Mouse (Mus musculus) right cerebral cortex, postnatal 25 days (tissue): ENCODE measurements around the gene Ankrd13d.
"Not testable (repeated sequence)": the region's sequence is repeated elsewhere in the genome, so short reads cannot be mapped to it uniquely, and the experiment has no call there.

Experiments
- DNase-seq: peaks from one replicate; pipeline ENCODE4 v3.0.0; 2022

Ankrd13d gene

DNA sequence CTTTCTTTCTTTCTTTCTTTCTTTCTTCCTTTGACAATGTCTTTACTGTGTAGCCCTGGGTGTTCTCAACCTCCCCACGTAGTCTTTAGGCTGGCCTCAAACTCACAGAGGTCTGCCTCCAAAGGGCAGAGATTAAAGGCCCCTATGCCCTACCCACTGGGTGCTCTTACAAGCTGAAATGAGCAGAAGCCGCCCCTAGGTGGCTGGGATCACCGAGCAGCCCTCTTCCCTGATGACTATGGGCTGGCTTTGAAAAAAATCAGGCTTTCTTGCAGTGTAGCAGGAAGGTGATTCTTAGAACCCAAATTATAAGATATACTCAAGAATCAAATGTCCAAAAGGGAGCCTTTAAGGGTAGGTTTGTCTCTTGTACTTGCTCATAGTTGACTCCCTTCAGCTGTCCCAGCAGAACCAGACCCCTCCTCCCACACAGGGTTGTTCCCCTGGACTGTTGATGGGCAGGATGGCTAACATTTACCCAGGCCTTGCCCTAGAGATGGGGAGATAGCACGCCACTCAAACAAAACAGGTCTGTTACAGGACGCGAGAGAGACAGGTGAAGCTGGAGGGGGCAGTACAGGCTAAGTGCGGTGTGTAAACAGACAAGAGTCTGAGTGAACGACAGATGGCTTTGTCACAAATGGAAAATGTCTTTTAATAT lies 21.8 kb downstream of the Ankrd13d start:
- DNase-seq: no peak

GRCm38 (mm10) chr19:4257897-4258252 lies 25.1 kb downstream of the Ankrd13d start:
- DNase-seq: no peak

DNA sequence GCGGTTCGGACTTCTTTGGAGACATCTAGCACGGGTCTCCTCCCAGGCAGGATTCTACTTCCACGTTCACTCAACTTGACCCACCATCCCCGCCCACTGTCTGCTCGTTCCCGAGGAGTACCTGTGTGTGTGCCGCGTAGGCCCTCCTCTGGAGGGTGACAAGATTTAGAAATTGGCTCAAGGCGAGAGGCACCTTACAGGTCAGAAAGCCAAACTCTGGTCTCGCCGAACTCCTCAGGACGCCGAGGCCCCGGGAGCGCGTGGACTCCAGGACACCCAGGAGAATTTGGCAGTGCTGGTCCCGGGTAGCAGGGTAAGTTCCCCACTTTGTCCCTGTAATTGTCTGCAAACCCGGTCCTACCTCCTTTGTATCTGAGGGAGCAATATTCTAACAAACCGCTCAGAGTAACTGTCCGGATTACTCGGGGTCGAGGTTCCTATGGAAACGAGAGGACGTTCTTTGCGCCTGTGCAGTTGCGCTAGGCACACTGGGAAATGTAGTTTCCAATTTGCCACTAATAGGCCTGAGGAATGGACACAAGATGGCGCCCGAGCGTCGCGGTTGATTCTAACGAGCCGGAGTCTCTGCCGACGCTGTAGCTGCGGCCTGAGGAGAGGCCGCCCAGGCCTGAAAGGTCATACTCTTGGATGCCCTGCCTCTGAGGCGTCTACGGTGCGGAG lies 25.6 kb downstream of the Ankrd13d start:
- DNase-seq: peak; percentile 86

- DNase-seq: no peak
Observed at GRCm38 (mm10) chr19:4255583-4256162, 27.3 kb downstream of the Ankrd13d start.

- DNase-seq: no peak
Observed at GRCm38 (mm10) chr19:4254230-4254629, 28.7 kb downstream of the Ankrd13d start.

GRCm38 (mm10) chr19:4248683-4249082 lies 34.3 kb downstream of the Ankrd13d start:
- DNase-seq: not testable (repeated sequence)

- DNase-seq: no peak
Observed at GRCm38 (mm10) chr19:4247010-4247409, 35.9 kb downstream of the Ankrd13d start.

GRCm38 (mm10) chr19:4244775-4245174 lies 38.2 kb downstream of the Ankrd13d start:
- DNase-seq: no peak

DNA sequence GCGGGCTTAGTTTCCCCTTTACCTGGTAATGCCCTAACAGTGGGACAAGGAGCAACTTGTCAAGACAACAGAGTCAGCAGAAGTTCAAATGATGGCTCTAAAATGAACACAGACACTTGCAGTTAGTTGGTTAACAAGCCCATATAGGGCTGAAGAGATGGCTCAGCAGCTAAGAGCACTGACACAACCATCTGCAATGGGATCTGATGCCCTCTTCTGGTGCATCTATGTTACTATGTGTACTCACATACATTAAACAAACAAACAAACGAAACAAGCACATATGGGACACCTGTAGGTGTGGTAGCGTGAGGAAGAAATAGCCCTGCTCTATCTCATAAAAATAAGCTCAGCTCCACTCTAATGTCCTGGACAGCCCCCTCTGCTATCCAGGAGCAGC lies 40.5 kb downstream of the Ankrd13d start:
- no peak for DNase-seq

- no peak for DNase-seq
Observed at GRCm38 (mm10) chr19:4240247-4240668, 42.7 kb downstream of the Ankrd13d start.

DNA sequence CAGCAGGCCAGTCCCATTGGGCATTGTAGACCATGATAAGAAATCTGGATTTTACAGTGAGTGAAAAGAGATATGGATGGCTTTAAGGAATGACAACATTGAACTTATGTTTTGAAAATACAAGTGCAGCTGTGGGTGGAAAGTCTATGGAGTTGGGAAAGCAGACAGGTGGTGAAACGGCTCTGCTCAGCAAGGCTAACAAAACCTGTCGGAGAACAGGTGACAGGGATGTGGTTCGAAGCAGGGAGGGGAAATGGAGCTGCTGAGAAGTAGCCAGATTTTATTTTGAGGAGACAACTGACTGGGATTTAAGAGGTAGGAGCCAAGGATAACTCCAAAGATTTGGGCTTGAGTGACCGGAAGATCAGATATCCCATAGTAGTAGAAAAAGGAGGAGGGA lies 48.4 kb downstream of the Ankrd13d start:
- DNase-seq: no peak

- no peak for DNase-seq
Observed at GRCm38 (mm10) chr19:4232651-4233050, 50.3 kb downstream of the Ankrd13d start.

GRCm38 (mm10) chr19:4232186-4232572 lies 50.8 kb downstream of the Ankrd13d start:
- DNase-seq: no peak

GRCm38 (mm10) chr19:4231253-4232185 lies 51.4 kb downstream of the Ankrd13d start, which contains the start of gene Pold4:
Pold4 (plus strand) TSS chr19:4231899.
- peak; percentile 95 for DNase-seq

DNA sequence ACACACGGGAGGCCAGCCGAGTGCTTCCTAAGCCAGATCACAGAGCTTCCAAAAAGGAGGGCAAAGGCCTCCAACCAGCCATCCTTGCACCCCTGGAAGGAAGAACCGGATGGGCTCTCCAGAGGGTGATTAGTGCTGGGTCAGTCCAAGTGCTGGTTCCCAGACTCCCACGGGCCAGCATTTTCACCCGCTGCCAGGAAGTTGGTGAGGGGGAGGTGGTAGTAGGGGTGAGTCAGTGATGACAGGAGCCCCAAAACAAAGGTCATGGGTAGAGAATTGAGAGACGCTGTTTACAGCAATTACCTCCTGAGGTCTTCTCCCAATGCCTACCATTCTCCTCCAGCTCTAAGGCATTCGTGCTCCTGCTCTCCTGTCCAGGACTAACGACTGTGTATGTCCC lies 52.5 kb downstream of the Ankrd13d start:
- no peak for DNase-seq

DNA sequence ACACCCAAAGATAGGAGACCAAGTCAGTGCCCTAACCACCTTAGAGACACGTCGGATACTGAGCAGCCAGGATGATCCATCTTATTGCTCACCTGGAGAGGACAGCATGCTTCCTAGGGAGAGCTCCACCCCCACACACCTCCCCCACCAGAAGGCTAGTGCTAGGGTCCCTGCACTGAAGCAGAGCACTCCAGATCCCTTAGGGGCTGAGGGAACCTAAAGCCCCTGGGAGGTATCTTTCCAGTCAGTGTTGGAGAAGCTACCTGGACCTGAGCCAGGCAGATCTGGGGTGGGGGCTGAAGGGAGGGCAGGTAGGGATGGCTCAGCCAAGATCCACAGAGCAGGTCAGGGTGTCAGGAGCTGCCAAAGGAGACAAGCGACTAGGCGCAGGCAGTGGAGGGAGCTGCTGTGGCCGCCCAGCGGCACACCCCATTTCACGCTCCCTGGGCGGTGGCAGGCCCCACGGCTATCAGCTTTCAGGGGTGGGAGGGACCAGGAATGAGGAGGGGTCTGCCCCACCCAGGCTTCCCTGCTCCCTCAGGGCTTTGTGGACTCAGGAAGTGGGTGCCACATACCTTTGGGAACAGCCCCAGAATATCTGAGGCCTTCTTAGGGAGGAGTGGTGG lies 53.4 kb downstream of the Ankrd13d start:
- no peak for DNase-seq

- DNase-seq: no peak
Observed at GRCm38 (mm10) chr19:4228891-4229290, 54.0 kb downstream of the Ankrd13d start.

GRCm38 (mm10) chr19:4227894-4228678 lies 54.9 kb downstream of the Ankrd13d start:
- DNase-seq: peak; percentile 61

GRCm38 (mm10) chr19:4227446-4227845 lies 55.5 kb downstream of the Ankrd13d start:
- DNase-seq: no peak

DNA sequence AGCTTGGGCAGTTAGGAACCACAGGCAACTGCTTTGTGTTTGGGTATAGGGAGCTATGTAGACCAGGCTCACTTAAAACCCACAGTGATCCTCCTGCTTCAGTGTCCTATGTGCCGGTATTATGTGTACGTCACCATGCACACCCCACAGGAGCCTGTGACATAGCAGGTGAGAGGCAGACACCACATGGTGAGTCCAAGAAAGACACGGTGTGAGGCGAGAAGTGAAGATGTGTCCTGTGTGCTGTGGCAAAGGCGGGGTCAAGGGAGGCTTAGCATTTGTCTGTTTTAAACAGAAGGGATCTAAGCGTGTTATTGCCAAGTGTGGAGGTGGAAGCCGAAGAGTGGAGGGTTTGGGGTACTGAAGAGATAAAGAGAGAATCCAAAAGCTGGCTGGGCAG lies 56.2 kb downstream of the Ankrd13d start:
- no peak for DNase-seq

DNA sequence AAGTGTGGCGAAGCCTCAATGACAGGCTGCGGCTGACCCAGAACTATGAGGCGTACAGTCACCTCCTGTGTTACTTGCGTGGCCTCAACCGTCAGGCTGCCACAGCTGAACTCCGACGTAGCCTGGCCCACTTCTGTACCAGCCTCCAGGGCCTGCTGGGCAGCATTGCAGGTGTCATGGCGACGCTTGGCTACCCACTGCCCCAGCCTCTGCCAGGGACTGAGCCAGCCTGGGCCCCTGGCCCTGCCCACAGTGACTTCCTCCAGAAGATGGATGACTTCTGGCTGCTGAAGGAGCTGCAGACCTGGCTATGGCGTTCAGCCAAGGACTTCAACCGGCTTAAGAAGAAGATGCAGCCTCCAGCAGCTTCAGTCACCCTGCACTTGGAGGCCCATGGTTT lies 60.8 kb downstream of the Ankrd13d start:
- no peak for DNase-seq
